Mouse (Mus musculus) heart, embryonic 15.5 days (tissue): ENCODE measurements around the gene Peli3. TPM values are rescaled to one million over a fixed set of nuclear protein-coding genes. Genes with fewer than 3 reads are reported as not detected.
A peak's percentile ranks its signal among the peaks of the same experiment; 100 is the strongest.
"Not testable (repeated sequence)": the region's sequence is repeated elsewhere in the genome, so short reads cannot be mapped to it uniquely, and the experiment has no call there.

ENCODE experiments used
- ATAC-seq: fragments of 200-750 bp; cut with Nextera tagmentation; replicated peaks from 2 replicates; pipeline ENCODE4 v1.8.0; 2017; ENCODE audit warnings: low read depth, moderate TSS enrichment; ENCODE audit not compliant: insufficient number of reproducible peaks, insufficient read depth, low FRiP score
- H3K27ac ChIP-seq: fragments of 300-500 bp; sonication (generic); 2 replicates; pipeline ENCODE4 v1.5.1; 2015; ENCODE audit warnings: mild to moderate bottlenecking, inconsistent platforms
- H3K27me3 ChIP-seq: fragments of 300-500 bp; sonication (generic); 2 replicates; pipeline ENCODE4 v1.6.1; 2015; ENCODE audit warnings: inconsistent platforms
- H3K36me3 ChIP-seq: fragments of 300-500 bp; sonication (generic); 2 replicates; pipeline ENCODE4 v1.6.1; 2015; ENCODE audit warnings: mild to moderate bottlenecking, inconsistent platforms
- H3K4me1 ChIP-seq: fragments of 300-500 bp; sonication (generic); replicated peaks from 2 replicates; pipeline ENCODE4 v1.6.1; 2015; ENCODE audit warnings: inconsistent platforms
- H3K4me2 ChIP-seq: fragments of 300-500 bp; sonication (generic); 2 replicates; pipeline ENCODE4 v1.6.1; 2015; ENCODE audit warnings: inconsistent platforms, mild to moderate bottlenecking, moderate library complexity
- H3K4me3 ChIP-seq: fragments of 300-500 bp; sonication (generic); 2 replicates; pipeline ENCODE4 v1.5.1; 2015; ENCODE audit warnings: mild to moderate bottlenecking, inconsistent platforms
- H3K9ac ChIP-seq: fragments of 300-500 bp; sonication (generic); 2 replicates; pipeline ENCODE4 v1.6.1; 2015; ENCODE audit warnings: mild to moderate bottlenecking, inconsistent platforms
- H3K9me3 ChIP-seq: fragments of 300-500 bp; sonication (generic); replicated peaks from 2 replicates; pipeline ENCODE4 v1.6.1; 2016; ENCODE audit warnings: inconsistent platforms
- WGBS: fragments of 180-500 bp; shearing (Covaris S2); methylation state at CpG from one replicate; pipeline ENCODE4 v1.1.7; 2015; ENCODE audit warnings: mixed read lengths; 5-methylcytosine and 5-hydroxymethylcytosine counted together
- polyA plus RNA-seq: library from polyadenylated mRNA; unstranded; fragments of >200 nt; fragmentation: Nextera tagmentation; extraction: Ambion mirVana; gene quantifications from 2 replicates; pipeline ENCODE4 v1.2.1, GENCODE M21; 2015

Peli3 gene
- polyA plus RNA-seq = 0.38 and 0.52 TPM in 2 replicates

DNA sequence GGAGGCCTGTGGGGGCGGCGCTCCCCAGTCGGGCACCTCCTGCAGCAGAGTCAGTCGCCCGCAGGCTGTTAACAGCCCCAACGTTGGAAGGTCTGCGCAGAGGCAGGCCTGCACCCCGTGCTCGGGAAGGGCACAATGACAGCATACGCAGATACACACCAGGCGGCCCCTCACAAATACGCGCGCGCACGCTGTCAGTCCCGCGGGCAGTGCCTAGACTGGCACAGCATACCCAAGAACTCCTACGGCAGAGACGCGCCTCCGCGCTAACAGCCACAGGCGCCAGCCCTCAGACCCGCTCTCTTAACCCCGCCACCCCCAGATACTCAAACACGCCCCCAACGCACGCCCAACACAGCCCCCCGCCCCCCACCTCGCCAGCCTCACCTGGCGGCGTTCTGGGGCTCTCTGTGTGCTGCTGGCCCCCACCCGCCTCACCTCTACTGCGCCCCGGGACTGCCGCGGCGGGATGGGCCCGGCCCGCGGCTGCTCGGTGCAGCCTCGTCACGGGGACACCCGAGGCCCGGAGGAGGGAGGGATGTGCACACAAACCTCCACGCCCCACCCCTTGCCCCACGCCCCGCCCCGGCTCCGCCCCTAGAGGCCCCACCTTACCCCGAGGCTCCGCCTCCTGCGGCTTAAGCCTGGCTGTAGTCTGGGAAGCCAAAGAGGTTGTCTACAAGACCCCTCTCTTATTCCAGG is at the start of gene Peli3:
Gene Peli3, minus strand, starts transcription at position 577 of the 702 bp plus-strand sequence.
- H3K36me3 ChIP-seq = no peaks in the 10 kb centered on the region
- H3K9ac ChIP-seq = peak within 1 kb of the TSS; percentile 52
- ATAC-seq = peak; percentile 92
- peaks cover 28% of the 10 kb centered on the region for H3K27me3 ChIP-seq
- H3K27ac ChIP-seq = no peak within 1 kb of the TSS
- H3K4me1 ChIP-seq = peaks cover 9% of the 10 kb centered on the region
- H3K4me2 ChIP-seq = peak within 1 kb of the TSS; percentile 98
- no peaks in the 10 kb centered on the region for H3K9me3 ChIP-seq
- H3K4me3 ChIP-seq = peak within 1 kb of the TSS; percentile 69
- WGBS = under 1% methylated on average over 54 of the region's 55 CpGs

DNA sequence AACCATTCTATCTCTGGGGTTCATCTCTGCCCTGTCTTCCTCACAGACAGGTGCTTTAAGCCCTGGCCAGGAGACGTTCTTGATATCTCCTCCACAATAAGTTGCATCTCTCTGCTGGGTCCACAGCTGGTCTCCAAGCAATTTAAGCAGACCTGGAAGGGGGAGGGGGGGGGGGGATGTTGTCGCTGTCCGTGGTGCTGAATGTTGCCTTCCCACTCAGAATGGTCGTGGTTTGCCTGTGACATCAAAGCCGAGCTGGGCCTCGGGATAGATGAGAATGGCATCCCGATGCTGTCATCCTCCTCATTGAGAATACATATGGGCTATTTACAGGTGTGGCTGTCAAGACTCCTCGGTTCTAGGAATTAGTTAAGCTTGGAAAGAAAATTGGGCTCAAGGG is 49.4 kb upstream of the Peli3 start:
- H3K36me3 ChIP-seq = no peaks in the 10 kb centered on the region
- no peak overlapping the region for H3K4me3 ChIP-seq
- no peak overlapping the region for H3K9ac ChIP-seq
- 0 out of 2 replicates have a peak overlapping the region, but pooled peaks have one; percentile 23 for H3K4me2 ChIP-seq
- H3K27ac ChIP-seq = peak overlapping the region; percentile 51
- H3K4me1 ChIP-seq = peaks cover 36% of the 10 kb centered on the region
- ATAC-seq = no peak
- H3K27me3 ChIP-seq = peaks cover 23% of the 10 kb centered on the region
- H3K9me3 ChIP-seq = no peaks in the 10 kb centered on the region
- WGBS = 8% methylated on average over 8 of the region's 8 CpGs

DNA sequence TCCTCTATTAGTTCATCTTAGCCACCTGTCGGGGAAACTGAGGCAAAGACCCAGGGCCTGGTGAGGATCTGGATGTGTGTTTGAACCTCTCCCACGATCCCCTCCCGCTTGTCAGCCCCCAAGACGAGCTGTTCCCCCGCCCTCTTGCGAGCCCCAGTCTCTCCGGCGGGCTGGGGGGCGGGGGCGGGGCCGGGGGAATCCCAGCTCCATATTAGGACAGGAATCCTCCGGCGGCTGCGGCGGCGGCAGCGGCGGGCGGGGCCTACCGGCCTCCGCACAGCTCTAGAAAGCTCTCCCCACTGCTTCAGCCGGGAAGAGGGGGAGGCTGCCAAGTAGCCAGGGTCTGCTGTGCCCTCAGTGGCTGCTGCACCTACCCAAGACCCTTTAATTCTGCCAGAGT is 47.8 kb upstream of the Peli3 start:
- Histone ChIP-seq H3K36me3 (no peaks in the 10 kb centered on the region), H3K27me3 (peaks cover 30% of the 10 kb centered on the region), H3K9me3 (no peaks in the 10 kb centered on the region), H3K4me1 (peaks cover 36% of the 10 kb centered on the region), H3K9ac (no peak overlapping the region), H3K4me2 (peak overlapping the region; percentile 52), H3K27ac (no peak overlapping the region), H3K4me3 (no peak overlapping the region; the same call in 1 of the 2 replicates)
- WGBS = 1% methylated on average over 21 of the region's 22 CpGs
- ATAC-seq = no peak

DNA sequence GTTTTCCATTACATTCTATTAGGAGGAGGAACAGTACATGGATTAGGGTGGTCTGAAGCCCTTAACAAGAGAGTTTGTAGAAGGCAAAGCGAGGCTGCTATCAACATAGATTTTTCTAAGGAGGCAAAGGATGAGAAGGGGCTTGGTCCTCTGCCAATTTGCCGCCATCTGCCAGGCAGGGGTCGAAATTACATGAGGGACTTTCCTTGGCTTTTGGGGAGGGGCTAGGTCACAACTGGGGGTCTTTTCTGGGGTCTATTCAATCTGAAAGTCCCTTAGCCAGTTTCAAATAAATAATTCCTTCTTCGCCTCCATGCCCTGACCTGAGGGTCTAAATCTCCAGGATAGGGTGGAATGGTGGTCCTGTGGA is 47.3 kb upstream of the Peli3 start, which contains the start of gene Npas4:
Gene Npas4, minus strand, starts transcription at position 61 of the 370 bp plus-strand sequence.
- H3K27me3 ChIP-seq = peaks cover 31% of the 10 kb centered on the region
- H3K4me2 ChIP-seq = peak within 1 kb of the TSS; percentile 52

DNA sequence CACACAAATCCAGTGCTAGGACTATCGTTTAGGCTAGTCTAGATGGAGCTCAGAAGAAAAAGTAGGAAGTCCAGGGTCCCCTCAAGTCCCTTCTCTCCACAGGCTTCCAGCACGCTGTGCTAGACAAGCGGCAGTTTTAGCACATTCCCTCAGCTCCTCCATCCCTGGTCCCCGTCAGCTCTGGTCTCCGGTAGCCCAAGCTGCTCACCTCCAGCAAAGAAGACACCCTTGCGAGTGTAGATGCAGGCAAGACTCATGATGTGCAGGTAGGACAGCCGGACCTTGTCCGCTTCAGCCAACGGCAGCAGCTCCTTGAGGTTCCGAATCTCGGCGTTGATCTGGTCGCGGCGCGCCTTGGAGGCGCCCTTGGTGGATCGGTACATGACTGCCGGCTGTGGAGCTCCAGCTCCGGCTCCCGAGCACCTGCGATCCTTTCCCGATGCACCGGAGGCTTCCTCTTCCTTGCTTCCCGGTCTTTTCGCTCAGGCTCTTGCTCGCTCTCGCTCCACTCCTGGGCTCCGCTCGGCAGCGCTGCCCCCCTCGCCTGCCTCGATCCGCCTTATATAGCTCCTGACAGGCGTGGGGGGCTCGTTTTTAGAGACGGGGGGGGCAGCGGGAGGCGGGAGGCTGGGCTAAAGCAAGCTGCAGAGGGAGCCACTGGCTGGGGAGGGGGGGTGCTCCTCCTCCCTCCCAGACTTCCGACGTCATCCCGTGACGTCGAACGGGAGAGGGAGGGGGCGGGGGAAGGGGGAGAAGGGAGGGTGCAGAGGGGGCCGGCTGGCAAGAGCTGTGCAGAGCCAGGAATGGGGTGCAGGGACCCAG is 46.7 kb upstream of the Peli3 start:
- ATAC-seq = no peak
- H3K4me3 ChIP-seq = no peak overlapping the region
- peaks cover 37% of the 10 kb centered on the region for H3K27me3 ChIP-seq
- no peak overlapping the region for H3K4me2 ChIP-seq
- H3K9me3 ChIP-seq = no peaks in the 10 kb centered on the region
- H3K27ac ChIP-seq = no peak overlapping the region
- peaks cover 36% of the 10 kb centered on the region for H3K4me1 ChIP-seq
- WGBS = 17% methylated on average over 47 of the region's 47 CpGs
- no peak overlapping the region for H3K9ac ChIP-seq
- no peaks in the 10 kb centered on the region for H3K36me3 ChIP-seq

More for the DNA sequence above, 47.3 kb upstream of the Peli3 start, which contains the start of gene Npas4:
- H3K9me3 ChIP-seq = no peaks in the 10 kb centered on the region
- H3K9ac ChIP-seq = no peak within 1 kb of the TSS
- ATAC-seq = no peak
- peaks cover 36% of the 10 kb centered on the region for H3K4me1 ChIP-seq
- no peaks in the 10 kb centered on the region for H3K36me3 ChIP-seq
- H3K27ac ChIP-seq = no peak within 1 kb of the TSS
- WGBS = 18% methylated on average over 4 of the region's 4 CpGs
- no peak within 1 kb of the TSS; the same call in 1 of the 2 replicates for H3K4me3 ChIP-seq

DNA sequence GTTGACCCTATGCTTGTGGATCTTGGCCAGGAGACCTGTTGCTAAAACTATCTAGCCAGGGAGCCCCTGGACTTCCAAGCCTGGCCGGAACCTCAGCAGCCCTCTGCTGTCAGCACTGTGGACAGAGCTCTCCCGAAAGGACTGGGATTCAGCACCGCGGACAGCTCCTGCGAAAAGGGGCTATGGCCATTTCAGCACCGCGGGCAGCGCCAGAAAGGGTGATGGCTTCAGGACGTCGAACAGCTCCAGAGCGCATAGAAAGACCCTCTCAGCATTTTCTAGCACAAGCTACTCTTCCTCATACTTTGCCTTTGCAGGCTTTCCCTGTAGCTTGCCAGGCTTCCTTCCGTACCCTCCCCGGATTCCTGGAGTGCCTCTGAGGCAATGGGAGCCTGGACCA is 46.1 kb upstream of the Peli3 start:
- Histone ChIP-seq H3K4me3 (no peak overlapping the region), H3K4me2 (no peak overlapping the region), H3K27me3 (peaks cover 43% of the 10 kb centered on the region), H3K4me1 (peaks cover 36% of the 10 kb centered on the region), H3K36me3 (no peaks in the 10 kb centered on the region), H3K9me3 (no peaks in the 10 kb centered on the region), H3K27ac (no peak overlapping the region), H3K9ac (no peak overlapping the region)
- 2% methylated on average over 13 of the region's 13 CpGs for WGBS
- no peak for ATAC-seq

DNA sequence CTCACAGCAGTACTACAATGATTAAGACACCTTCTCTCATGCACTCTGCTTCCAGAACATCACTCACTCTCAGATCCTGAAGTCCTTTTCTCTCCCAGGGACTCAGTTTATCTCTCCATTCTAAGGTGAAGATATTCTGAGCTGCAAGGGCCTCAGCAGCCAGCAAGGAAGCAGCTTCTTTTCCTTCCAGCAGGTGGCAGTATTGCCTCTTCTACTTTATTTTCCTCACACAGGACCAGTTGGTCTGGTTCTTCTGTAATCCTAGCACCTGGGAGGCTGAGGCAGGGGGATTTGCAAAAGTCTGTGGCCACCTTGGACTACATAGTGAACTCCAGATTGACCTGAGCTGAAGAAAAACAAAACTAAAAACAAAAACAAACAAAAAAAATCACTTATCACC is 38.8 kb upstream of the Peli3 start:
- no peak overlapping the region for H3K9ac ChIP-seq
- H3K4me2 ChIP-seq = no peak overlapping the region
- no peak for ATAC-seq
- no peaks in the 10 kb centered on the region for H3K9me3 ChIP-seq
- H3K27me3 ChIP-seq = peaks cover 34% of the 10 kb centered on the region
- H3K4me1 ChIP-seq = no peaks in the 10 kb centered on the region
- H3K4me3 ChIP-seq = no peak overlapping the region
- no peaks in the 10 kb centered on the region for H3K36me3 ChIP-seq
- no peak overlapping the region for H3K27ac ChIP-seq

DNA sequence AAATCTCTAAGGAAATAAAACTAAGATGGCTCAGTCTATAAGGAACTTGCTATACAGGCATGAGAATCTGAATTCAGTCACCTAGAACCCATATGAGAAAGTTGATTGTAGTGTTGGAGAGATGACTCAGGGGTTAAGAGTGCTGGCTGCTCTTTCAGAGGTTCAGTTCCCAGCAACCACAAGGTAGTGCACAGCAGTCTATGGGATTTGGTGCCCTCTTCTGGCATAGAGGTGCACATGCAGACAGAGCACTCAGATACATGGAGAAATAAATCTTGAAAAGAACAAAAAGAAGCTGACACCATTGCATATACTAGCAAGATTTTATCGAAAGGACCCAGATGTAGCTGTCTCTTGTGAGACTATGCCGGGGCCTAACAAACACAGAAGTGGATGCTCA is 25.3 kb upstream of the Peli3 start:
- 78% methylated on average over 2 of the region's 2 CpGs for WGBS
- Histone ChIP-seq H3K36me3 (peaks cover 31% of the 10 kb centered on the region), H3K4me1 (no peaks in the 10 kb centered on the region; the same call in 1 of the 2 replicates), H3K9ac (no peak overlapping the region), H3K9me3 (no peaks in the 10 kb centered on the region), H3K27ac (no peak overlapping the region), H3K4me2 (no peak overlapping the region), H3K27me3 (no peaks in the 10 kb centered on the region), H3K4me3 (no peak overlapping the region)
- no peak for ATAC-seq

DNA sequence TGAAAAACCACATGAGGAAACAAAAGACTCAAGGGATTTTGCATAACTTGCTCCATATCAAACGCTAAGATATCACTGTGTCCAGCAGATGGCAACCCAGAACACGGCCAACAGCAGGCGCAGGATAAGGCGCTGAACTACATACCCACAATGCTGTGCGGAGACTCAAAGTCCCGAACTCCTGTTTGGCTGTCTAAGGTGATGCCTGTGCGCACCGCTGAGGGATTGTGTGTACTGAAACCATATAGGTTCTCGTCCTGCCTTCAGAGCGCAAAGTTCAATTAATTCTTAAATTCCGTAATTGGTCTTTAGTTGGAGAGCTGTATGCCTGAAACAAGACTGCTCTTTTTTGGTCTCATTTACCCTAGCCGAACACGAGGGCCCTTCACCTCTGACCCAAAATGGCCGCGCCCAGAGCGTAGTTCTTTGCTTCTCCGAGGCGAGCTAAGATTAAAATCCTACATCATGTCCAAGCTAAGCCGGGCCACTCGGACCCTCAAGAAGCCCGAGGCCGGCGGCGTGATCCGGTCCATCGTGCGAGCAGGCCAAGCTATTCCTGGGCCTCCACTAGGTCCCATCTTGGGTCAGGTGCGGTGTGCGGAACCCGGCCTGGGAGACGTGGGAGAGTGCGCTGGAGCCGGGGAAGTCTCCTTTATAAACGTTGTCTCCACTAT is 19.1 kb upstream of the Peli3 start, which contains the start of gene Mrpl11:
Gene Mrpl11, plus strand, starts transcription at position 220 of the 674 bp plus-strand sequence.
- ATAC-seq = peak; percentile 94
- peak within 1 kb of the TSS; percentile 78 for H3K4me3 ChIP-seq
- WGBS = under 1% methylated on average over 34 of the region's 34 CpGs

DNA sequence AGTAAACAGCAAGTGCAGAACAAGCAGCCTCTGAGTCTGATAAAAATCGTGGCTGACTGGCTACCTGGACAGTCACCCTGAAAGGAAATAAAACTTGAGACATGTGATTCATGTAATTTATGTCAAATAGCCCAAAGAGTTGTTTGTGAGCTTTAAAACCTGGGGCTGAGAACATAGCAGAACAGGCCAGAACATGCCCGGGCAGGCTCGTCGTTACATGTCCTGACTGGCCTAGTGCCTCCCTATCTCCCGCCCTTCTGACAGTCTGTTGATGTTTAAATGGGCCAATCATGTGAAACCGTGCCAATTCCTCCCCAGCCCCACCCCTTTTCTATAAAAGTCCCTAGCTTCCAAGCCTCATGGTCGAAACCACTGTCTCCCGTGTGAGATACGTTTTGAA is 5.7 kb upstream of the Peli3 start:
- H3K4me1 ChIP-seq, H3K36me3 ChIP-seq, H3K9me3 ChIP-seq, H3K9ac ChIP-seq, H3K27me3 ChIP-seq, H3K27ac ChIP-seq, H3K4me3 ChIP-seq, ATAC-seq, H3K4me2 ChIP-seq: not testable (repeated sequence)
- 72% methylated on average over 9 of the region's 9 CpGs for WGBS

More for the DNA sequence above, 19.1 kb upstream of the Peli3 start, which contains the start of gene Mrpl11:
- Histone ChIP-seq H3K4me1 (peaks cover 6% of the 10 kb centered on the region), H3K9me3 (no peaks in the 10 kb centered on the region), H3K9ac (peak within 1 kb of the TSS; percentile 76), H3K4me2 (peak within 1 kb of the TSS; percentile 73), H3K36me3 (peaks cover 31% of the 10 kb centered on the region), H3K27me3 (no peaks in the 10 kb centered on the region), H3K27ac (peak within 1 kb of the TSS; percentile 74)

DNA sequence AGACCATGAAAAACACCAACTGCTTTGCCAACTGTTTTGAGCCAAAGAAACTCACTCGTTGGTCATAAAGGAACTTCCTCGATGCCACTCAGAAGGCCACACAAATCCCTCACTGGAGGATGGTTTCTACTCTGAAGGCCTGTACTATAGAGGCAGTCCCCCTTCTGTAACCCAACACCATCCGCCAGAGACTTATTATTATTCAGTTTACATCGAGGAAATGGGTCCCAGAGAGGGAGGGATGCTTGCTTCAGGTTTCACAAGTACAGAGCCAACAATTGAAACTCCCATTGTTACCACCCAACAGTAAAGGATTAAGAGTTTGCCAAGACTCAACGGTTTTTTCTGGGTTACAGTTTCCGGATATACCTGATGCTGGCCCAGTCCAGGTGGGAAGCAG is 2.6 kb upstream of the Peli3 start:
- H3K4me2 ChIP-seq = no peak overlapping the region
- no peak overlapping the region for H3K9ac ChIP-seq
- H3K27ac ChIP-seq = no peak overlapping the region
- WGBS = 50% methylated on average over 6 of the region's 6 CpGs
- peaks cover 24% of the 10 kb centered on the region for H3K27me3 ChIP-seq
- ATAC-seq = no peak
- no peaks in the 10 kb centered on the region for H3K36me3 ChIP-seq
- no peak overlapping the region for H3K4me3 ChIP-seq
- H3K4me1 ChIP-seq = peaks cover 9% of the 10 kb centered on the region
- H3K9me3 ChIP-seq = no peaks in the 10 kb centered on the region
